Mouse (Mus musculus): Measurements from ENCODE around the gene 1600014C10Rik.

Gene 1600014C10Rik

DNA sequence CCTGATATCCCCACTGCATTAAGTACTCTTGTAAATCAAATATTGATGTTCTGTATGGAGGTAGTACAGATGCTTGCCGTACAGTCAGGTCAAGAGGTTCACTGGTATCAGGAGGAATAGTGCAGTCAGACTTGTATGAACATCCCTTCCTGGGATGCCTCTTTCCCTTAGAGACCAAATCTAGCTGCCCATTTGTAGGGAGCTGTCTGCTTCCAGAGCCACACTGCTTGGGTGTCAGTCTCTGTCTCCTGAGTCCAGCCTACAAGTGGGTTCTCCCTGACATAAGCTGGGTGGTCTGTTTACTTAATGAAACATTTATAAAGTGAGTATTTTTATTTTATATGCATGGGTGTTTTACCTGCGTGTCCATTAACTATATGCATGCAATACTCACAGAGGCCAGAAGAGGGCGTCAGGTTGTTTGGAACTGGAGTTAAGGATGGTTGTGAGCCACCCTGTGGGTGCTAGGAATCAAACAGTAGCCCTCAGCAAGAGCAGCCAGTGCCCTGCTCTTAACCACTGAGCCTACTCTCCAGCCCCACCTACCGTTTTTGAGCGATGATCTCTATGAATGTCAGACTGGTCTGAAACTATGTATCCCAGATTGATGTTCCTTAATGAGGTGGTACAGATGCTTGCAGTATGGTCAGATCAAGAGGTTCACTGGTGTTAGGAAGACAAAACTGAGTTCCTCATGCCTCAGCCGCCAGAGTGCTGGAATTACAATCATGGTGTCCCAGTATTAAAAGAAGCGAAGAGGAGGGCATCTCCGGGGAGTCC lies 7.2 kb downstream of the 1600014C10Rik start:
- DNase-seq (ENCODE audit: low read depth, low spot score), result peak; percentile 50
- H3K36me3 ChIP-seq (ENCODE audit: control insufficient read depth, insufficient read depth, low read length, poor library complexity, severe bottlenecking), result peaks cover 2% of the 10 kb centered on the region; the same call in 1 of the 2 replicates
- no peaks in the 10 kb centered on the region for H3K27me3 ChIP-seq (ENCODE audit: control insufficient read depth, insufficient read depth, low read length, poor library complexity, severe bottlenecking)

- H3K36me3 ChIP-seq (ENCODE audit: control insufficient read depth, insufficient read depth, low read length, poor library complexity, severe bottlenecking), result peaks cover 2% of the 10 kb centered on the region; the same call in 1 of the 2 replicates
- H3K27me3 ChIP-seq (ENCODE audit: control insufficient read depth, insufficient read depth, low read length, poor library complexity, severe bottlenecking), result no peaks in the 10 kb centered on the region
- DNase-seq (ENCODE audit: low read depth, low spot score), result no peak
Observed at GRCm38 (mm10) chr7:38191146-38191545, 8.1 kb downstream of the 1600014C10Rik start.

- Histone ChIP-seq H3K36me3 (ENCODE audit: control insufficient read depth, insufficient read depth, low read length, poor library complexity, severe bottlenecking) (peaks cover 2% of the 10 kb centered on the region; the same call in 1 of the 2 replicates), H3K27me3 (ENCODE audit: control insufficient read depth, insufficient read depth, low read length, poor library complexity, severe bottlenecking) (no peaks in the 10 kb centered on the region)
- DNase-seq (ENCODE audit: low read depth, low spot score), result peak; percentile 39
Observed at GRCm38 (mm10) chr7:38191571-38191970, 8.6 kb downstream of the 1600014C10Rik start.

- DNase-seq (ENCODE audit: low read depth, low spot score), result no peak
- no peaks in the 10 kb centered on the region for H3K27me3 ChIP-seq (ENCODE audit: control insufficient read depth, insufficient read depth, low read length, poor library complexity, severe bottlenecking)
- no peaks in the 10 kb centered on the region for H3K36me3 ChIP-seq (ENCODE audit: control insufficient read depth, insufficient read depth, low read length, poor library complexity, severe bottlenecking)
Observed at GRCm38 (mm10) chr7:38199907-38200605, 17.0 kb downstream of the 1600014C10Rik start.

DNA sequence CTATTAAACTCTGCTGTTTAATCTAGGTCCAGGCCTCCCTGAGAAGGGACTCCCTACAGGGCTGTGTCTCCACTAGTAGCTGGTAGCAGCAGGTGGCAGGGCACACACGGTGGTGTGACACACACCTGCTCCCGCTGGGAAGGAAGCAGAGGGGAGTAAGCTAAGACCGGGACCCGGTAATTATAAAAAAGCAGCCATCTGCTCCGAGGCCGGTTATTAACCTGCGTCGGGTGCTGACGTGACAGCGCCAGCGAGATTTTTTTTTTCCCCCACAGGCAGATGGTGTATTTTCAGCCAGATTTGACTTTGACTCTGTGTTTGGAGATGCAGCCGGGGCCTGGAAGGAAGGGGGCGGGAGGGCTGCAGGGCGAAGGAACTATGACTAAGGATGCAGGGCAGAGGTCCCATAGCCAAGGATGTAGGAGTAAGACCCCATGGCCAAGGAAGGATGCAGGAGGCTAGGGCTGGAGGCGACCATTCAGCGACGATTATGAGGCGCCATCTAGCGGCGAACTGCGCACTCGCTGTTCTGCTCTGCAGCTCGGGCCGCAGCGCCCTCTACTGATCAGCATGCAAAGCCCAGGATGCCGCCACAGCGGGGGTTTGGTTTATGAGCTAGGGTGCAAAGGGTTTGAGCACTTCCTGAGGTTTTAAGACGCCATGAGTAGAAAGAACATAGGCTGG lies 17.7 kb downstream of the 1600014C10Rik start:
- DNase-seq (ENCODE audit: low read depth, low spot score), result peak; percentile 92
- H3K27me3 ChIP-seq (ENCODE audit: control insufficient read depth, insufficient read depth, low read length, poor library complexity, severe bottlenecking), result no peaks in the 10 kb centered on the region
- no peaks in the 10 kb centered on the region for H3K36me3 ChIP-seq (ENCODE audit: control insufficient read depth, insufficient read depth, low read length, poor library complexity, severe bottlenecking)

DNA sequence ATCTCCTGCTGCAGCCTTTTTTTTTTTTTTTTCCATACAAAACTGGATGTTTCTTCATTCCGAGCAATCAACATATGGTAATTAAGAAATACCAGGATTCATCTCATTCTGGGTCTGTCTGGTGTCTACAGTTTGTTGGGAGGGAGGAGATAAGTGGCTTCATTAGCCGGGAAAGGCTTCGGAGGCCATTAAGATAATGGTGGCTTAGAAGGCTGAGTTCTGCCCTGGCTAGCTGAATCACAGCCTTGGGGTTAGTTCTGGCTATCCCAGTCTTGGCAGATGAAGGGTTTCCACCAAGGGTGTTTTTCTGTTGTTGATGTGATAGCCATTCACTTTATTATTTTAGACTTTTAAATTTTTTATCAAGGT lies 18.3 kb downstream of the 1600014C10Rik start:
- Histone ChIP-seq H3K27me3 (ENCODE audit: control insufficient read depth, insufficient read depth, low read length, poor library complexity, severe bottlenecking) (no peaks in the 10 kb centered on the region), H3K36me3 (ENCODE audit: control insufficient read depth, insufficient read depth, low read length, poor library complexity, severe bottlenecking) (no peaks in the 10 kb centered on the region)
- DNase-seq (ENCODE audit: low read depth, low spot score), result no peak

DNA sequence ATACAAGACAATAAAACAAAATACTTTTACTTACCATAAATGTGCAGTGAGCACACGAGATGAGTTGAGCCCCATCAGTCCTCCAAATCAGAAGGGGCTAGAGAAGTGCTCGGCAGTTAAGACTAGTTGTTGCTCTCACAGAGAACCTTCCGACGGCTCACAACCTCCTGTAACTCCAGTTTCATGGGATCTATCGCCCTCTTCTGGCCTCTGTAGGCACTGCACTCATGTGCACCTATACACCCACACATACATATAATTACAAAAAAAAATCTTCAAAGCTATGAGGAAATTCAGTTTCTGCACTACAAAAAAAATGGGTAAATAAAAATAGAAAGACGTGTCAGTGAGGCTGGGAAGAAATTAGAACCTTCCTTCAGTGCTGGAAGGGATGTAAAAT lies 21.3 kb downstream of the 1600014C10Rik start:
- no peaks in the 10 kb centered on the region; the same call in 1 of the 2 replicates for H3K27me3 ChIP-seq (ENCODE audit: control insufficient read depth, insufficient read depth, low read length, poor library complexity, severe bottlenecking)

GRCm38 (mm10) chr7:38205801-38206200 lies 22.8 kb downstream of the 1600014C10Rik start:
- Histone ChIP-seq H3K27me3 (ENCODE audit: control insufficient read depth, insufficient read depth, low read length, poor library complexity, severe bottlenecking) (no peaks in the 10 kb centered on the region; the same call in 1 of the 2 replicates), H3K36me3 (ENCODE audit: control insufficient read depth, insufficient read depth, low read length, poor library complexity, severe bottlenecking) (no peaks in the 10 kb centered on the region)
- no peak for DNase-seq (ENCODE audit: low read depth, low spot score)

More for the DNA sequence above, 21.3 kb downstream of the 1600014C10Rik start:
- no peaks in the 10 kb centered on the region for H3K36me3 ChIP-seq (ENCODE audit: control insufficient read depth, insufficient read depth, low read length, poor library complexity, severe bottlenecking)
- DNase-seq (ENCODE audit: low read depth, low spot score), result peak; percentile 42

- Histone ChIP-seq H3K36me3 (ENCODE audit: control insufficient read depth, insufficient read depth, low read length, poor library complexity, severe bottlenecking) (no peaks in the 10 kb centered on the region), H3K27me3 (ENCODE audit: control insufficient read depth, insufficient read depth, low read length, poor library complexity, severe bottlenecking) (no peaks in the 10 kb centered on the region; the same call in 1 of the 2 replicates)
- DNase-seq (ENCODE audit: low read depth, low spot score), result no peak
Observed at GRCm38 (mm10) chr7:38206564-38206963, 23.5 kb downstream of the 1600014C10Rik start.

DNA sequence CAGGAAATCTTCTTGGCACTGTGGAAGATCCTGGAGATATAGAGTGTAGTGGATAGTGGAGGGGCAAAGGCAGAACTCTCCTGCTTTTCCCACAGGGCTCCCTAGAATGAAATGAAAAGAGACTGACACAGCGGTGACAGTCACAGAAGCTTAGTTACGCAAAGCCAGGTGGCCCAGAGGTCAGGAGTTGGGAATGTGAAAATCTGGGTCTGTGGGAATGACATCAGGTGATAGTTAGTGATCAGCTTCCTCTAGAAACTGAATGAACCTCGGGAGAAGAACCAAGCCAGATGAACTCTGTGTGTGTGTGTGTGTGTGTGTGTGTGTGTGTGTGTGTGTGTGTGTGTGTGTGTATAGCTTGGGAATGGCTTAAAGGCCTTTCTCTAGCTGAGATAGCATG lies 26.0 kb downstream of the 1600014C10Rik start:
- no peak for DNase-seq (ENCODE audit: low read depth, low spot score)
- no peaks in the 10 kb centered on the region; the same call in 1 of the 2 replicates for H3K27me3 ChIP-seq (ENCODE audit: control insufficient read depth, insufficient read depth, low read length, poor library complexity, severe bottlenecking)
- no peaks in the 10 kb centered on the region for H3K36me3 ChIP-seq (ENCODE audit: control insufficient read depth, insufficient read depth, low read length, poor library complexity, severe bottlenecking)

DNA sequence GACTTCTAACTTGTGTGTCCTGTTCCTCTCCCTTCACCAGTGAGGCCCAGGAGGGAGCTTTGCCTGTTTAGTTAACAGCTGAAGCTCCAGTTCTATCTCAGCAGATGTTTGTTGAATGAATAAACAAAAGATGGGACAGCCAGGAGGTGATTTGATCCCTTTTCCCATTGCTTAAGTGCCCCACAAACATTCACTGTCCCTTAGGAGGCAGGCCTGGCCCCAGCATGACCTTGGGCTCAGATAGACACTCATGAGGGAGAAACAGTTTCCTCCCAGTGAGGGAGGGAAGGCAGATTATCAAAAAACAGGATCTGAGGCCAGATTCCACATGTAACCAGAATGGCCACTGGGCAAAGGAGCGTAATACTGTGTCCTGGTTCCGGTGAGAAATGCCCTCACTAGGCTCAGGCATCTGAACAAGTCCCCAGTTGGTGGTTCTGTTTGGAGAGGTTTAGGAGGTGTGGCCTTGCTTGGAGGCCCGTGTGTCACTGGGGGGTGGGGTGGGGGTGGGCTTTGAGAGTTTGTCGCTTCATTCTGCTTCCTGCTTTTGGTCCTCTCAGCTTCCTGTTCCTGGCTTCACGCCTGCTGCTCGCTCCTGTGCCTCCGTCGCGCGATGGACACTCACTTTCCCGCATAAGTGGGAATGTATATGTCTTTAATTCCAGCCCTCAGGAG lies 26.6 kb downstream of the 1600014C10Rik start:
- Histone ChIP-seq H3K36me3 (ENCODE audit: control insufficient read depth, insufficient read depth, low read length, poor library complexity, severe bottlenecking) (no peaks in the 10 kb centered on the region), H3K27me3 (ENCODE audit: control insufficient read depth, insufficient read depth, low read length, poor library complexity, severe bottlenecking) (no peaks in the 10 kb centered on the region; the same call in 1 of the 2 replicates)
- DNase-seq (ENCODE audit: low read depth, low spot score), result no peak

- DNase-seq (ENCODE audit: low read depth, low spot score), result no peak
- H3K36me3 ChIP-seq (ENCODE audit: control insufficient read depth, insufficient read depth, low read length, poor library complexity, severe bottlenecking), result no peaks in the 10 kb centered on the region
- H3K27me3 ChIP-seq (ENCODE audit: control insufficient read depth, insufficient read depth, low read length, poor library complexity, severe bottlenecking), result no peaks in the 10 kb centered on the region
Observed at GRCm38 (mm10) chr7:38212651-38213062, 29.6 kb downstream of the 1600014C10Rik start.

DNA sequence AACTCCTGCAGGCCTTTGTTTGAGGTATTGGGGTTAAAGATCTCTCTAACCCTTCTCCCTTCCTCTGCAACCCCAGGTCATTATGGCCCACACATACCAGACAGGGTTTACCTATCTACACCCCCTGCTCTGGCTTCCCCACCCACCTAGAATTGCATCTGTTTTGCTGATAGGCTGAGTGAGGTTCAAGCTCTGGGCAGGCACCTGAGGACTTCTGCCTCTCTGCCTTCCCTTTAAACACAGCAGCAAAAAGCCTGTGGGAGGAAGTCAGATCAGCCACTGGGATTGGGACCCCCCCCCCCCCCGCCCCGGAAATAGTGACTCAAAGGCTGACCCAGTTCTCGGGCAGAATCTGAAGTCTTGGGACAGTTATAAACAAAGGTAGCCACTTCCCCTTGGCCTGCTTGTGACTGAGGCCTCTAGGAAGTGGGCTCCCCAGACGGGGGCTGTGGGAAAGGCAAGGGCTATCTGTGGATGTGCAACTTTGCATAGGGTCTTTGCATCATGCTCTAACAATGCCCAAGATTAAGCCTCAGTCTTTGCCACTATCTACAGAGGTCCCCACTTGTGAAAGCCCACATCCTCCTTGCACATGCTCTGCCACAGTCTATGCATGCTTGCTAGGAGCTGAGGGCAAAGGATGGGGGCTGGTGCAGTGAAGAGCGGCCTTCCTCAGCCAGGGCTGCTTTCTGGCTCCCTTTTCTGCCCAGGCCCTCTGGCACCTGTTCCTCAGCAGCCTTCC lies 31.6 kb downstream of the 1600014C10Rik start:
- Histone ChIP-seq H3K36me3 (ENCODE audit: control insufficient read depth, insufficient read depth, low read length, poor library complexity, severe bottlenecking) (no peaks in the 10 kb centered on the region), H3K27me3 (ENCODE audit: control insufficient read depth, insufficient read depth, low read length, poor library complexity, severe bottlenecking) (no peaks in the 10 kb centered on the region)
- no peak for DNase-seq (ENCODE audit: low read depth, low spot score)

DNA sequence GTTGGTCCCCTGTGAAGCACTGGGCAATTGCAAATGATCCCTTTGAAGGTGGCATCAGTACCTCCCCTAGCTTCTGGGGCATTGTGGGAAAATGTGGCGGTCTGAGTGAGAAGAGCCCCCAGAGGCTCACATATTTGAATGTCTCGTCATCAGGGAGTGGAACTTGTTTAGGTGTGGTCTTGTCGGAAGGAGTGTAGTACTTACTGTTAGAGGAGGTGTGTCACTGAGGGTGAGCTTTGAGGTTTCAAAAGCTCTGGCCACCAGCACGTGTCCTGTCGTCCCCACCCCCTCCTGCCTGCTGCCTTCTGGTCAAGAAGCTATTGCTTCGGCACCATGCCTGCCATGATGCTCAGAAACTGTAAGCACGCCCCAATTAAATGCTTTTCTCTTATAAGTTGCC lies 32.3 kb downstream of the 1600014C10Rik start:
- DNase-seq (ENCODE audit: low read depth, low spot score), result no peak
- H3K27me3 ChIP-seq (ENCODE audit: control insufficient read depth, insufficient read depth, low read length, poor library complexity, severe bottlenecking), result no peaks in the 10 kb centered on the region
- no peaks in the 10 kb centered on the region for H3K36me3 ChIP-seq (ENCODE audit: control insufficient read depth, insufficient read depth, low read length, poor library complexity, severe bottlenecking)
